Mouse (Mus musculus): Measurements from ENCODE around the gene Fah. TPM values are rescaled to one million over a fixed set of nuclear protein-coding genes. Genes with fewer than 3 reads are reported as not detected.

Gene Fah
- polyA plus RNA-seq, 1 experiment from 2014 or later = 10.7 TPM

- H3K36me3 ChIP-seq (ENCODE audit: insufficient read depth) = no peaks in the 10 kb centered on the region
- TF ChIP-seq CTCF (IDR thresholded peaks at IDR 0.05; ENCODE audit: low read depth) = no peak
- H3K27ac ChIP-seq (ENCODE audit: low read depth) = no peak overlapping the region
- WGBS = 67% methylated on average over 3 of the region's 3 CpGs
- no peaks in the 10 kb centered on the region for H3K4me1 ChIP-seq (ENCODE audit: insufficient read depth)
- no peak overlapping the region for H3K4me3 ChIP-seq (ENCODE audit: low read depth, low read length)
- H3K9ac ChIP-seq = no peak overlapping the region
- H3K4me2 ChIP-seq = no peak overlapping the region
- DNase-seq = no peak
- H3K27me3 ChIP-seq (ENCODE audit: insufficient read depth, low read length) = no peaks in the 10 kb centered on the region
- H3K9me3 ChIP-seq (ENCODE audit: low read depth, low read length) = no peaks in the 10 kb centered on the region
- no peak for ATAC-seq (ENCODE audit: insufficient read depth)
These were observed 51.2 kb downstream of the Fah start for GRCm38 (mm10) chr7:84555294-84555693.

- 83% methylated on average over 2 of the region's 2 CpGs for WGBS
- DNase-seq = no peak
- H3K4me3 ChIP-seq (ENCODE audit: low read depth, low read length) = no peak overlapping the region
These were observed 55.0 kb downstream of the Fah start for GRCm38 (mm10) chr7:84551472-84551871.

DNA sequence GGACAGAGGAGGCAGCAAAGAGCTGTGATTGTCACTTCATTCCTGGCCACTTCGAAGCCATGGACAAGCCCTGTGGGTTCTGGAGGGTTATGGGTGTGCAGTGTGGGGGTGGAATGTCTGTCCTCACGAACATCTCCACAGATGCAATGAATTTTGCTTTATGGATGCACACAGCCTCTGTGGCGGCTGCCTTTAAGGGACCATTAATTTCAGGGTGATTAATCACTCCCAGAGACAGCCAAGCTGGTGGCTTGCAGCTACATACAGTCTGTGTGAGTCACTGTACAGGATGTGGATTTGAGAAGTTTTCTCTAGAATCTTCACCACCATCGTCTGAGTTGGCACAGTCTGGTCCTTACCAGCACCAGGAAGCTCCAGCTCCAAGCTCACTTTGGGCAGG lies 59.9 kb downstream of the Fah start:
- ATAC-seq (ENCODE audit: insufficient read depth) = no peak
- Histone ChIP-seq H3K4me3 (ENCODE audit: low read depth, low read length) (no peak overlapping the region), H3K4me1 (ENCODE audit: insufficient read depth) (no peaks in the 10 kb centered on the region), H3K27ac (ENCODE audit: low read depth) (no peak overlapping the region), H3K36me3 (ENCODE audit: insufficient read depth) (no peaks in the 10 kb centered on the region), H3K9ac (no peak overlapping the region), H3K4me2 (no peak overlapping the region), H3K9me3 (ENCODE audit: low read depth, low read length) (no peaks in the 10 kb centered on the region), H3K27me3 (ENCODE audit: insufficient read depth, low read length) (no peaks in the 10 kb centered on the region)
- 64% methylated on average over 4 of the region's 4 CpGs for WGBS
- no peak for TF ChIP-seq CTCF (IDR thresholded peaks at IDR 0.05; ENCODE audit: low read depth)
- DNase-seq = no peak

More at GRCm38 (mm10) chr7:84551472-84551871, 55.0 kb downstream of the Fah start:
- Histone ChIP-seq H3K9ac (no peak overlapping the region), H3K4me1 (ENCODE audit: insufficient read depth) (no peaks in the 10 kb centered on the region), H3K9me3 (ENCODE audit: low read depth, low read length) (no peaks in the 10 kb centered on the region), H3K36me3 (ENCODE audit: insufficient read depth) (no peaks in the 10 kb centered on the region), H3K27ac (ENCODE audit: low read depth) (no peak overlapping the region), H3K4me2 (no peak overlapping the region), H3K27me3 (ENCODE audit: insufficient read depth, low read length) (no peaks in the 10 kb centered on the region)
- ATAC-seq (ENCODE audit: insufficient read depth) = no peak
- no peak for TF ChIP-seq CTCF (IDR thresholded peaks at IDR 0.05; ENCODE audit: low read depth)

DNA sequence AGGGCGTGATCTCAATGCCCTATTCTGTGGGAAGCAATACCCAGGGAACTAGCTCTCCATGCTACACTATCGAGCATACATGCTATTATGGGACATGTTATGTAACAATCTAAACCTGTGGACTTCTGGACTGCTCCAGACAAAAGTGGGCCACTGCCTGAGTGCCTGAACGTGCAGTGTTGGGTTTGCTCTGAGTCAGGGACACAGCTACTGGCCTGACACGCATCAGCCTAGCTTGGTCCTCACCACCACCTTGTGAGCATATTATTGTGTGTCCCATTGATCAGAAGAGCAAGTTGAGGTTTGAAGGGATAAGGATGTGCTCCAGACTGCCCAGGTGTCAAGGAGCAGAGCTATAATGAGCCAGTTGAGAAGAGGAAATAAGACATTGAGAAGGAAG lies 61.6 kb downstream of the Fah start:
- no peaks in the 10 kb centered on the region for H3K27me3 ChIP-seq (ENCODE audit: insufficient read depth, low read length)
- H3K9me3 ChIP-seq (ENCODE audit: low read depth, low read length) = no peaks in the 10 kb centered on the region
- H3K4me3 ChIP-seq (ENCODE audit: low read depth, low read length) = no peak overlapping the region
- no peaks in the 10 kb centered on the region for H3K36me3 ChIP-seq (ENCODE audit: insufficient read depth)
- no peak overlapping the region for H3K27ac ChIP-seq (ENCODE audit: low read depth)
- H3K4me1 ChIP-seq (ENCODE audit: insufficient read depth) = no peaks in the 10 kb centered on the region
- ATAC-seq (ENCODE audit: insufficient read depth) (no peak), DNase-seq (no peak)
- no peak for TF ChIP-seq CTCF (IDR thresholded peaks at IDR 0.05; ENCODE audit: low read depth)
- H3K4me2 ChIP-seq = no peak overlapping the region
- H3K9ac ChIP-seq = no peak overlapping the region
- 84% methylated on average over 4 of the region's 4 CpGs for WGBS

Other genes with a start within 250 kb of the Fah start
- gene Arnt2, start 196.5 kb downstream of the Fah start, polyA plus RNA-seq (2014; fragmentation: Nextera tagmentation; extraction: Ambion mirVana) = 14.4 and 16.0 TPM in 2 replicates
- 6.3 and 6.8 TPM in 2 replicates for gene Gm2115, start 77.8 kb downstream of the Fah start, polyA plus RNA-seq (2014; fragmentation: Nextera tagmentation; extraction: Ambion mirVana)
- gene Zfand6, start 83.2 kb upstream of the Fah start, polyA plus RNA-seq (2014; fragmentation: Nextera tagmentation; extraction: Ambion mirVana) = 148 and 160 TPM in 2 replicates
- gene Olfr291, start 246.8 kb upstream of the Fah start, polyA plus RNA-seq (2014; fragmentation: Nextera tagmentation; extraction: Ambion mirVana) = not detected in 2 replicates

Measured in lung, embryonic 14.5 days (tissue).